Mouse (Mus musculus): ENCODE measurements at regions not wholly inside any gene's neighbourhood (a gene's known extent, or its start where the extent isn't known, plus 50 kb on each side); places are given as distances from the start of the nearest gene placed in this dataset.

DNA sequence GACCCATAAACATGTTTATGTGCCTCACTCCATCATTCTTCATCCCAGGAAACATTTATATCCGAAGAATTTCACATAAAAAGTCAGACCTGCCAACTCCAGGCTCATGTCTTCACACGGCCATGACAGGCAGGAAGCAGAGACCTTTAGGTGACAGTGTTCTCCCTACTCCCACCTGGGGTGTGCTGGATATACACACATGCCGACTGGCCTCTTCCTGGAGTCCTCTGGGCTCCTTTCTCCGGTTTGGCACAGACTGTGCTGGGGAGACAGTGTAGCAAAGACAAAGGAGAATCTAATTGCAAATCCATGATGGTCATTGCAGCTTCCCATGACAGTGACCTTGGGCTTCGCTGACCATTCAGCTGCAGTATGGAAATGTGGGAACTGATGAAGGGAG lies 480.1 kb downstream of the Rnf144a start:
- TF ChIP-seq EP300 (IDR thresholded peaks at IDR 0.05) (no peak), CTCF (IDR thresholded peaks at IDR 0.05) (no peak)

All from lung, postnatal 0 days (tissue).